21 mouse cellular contexts compared by ENCODE assay signal in genomic region chr2:101639840-101640350, GRCm38 (mm10). TPM values are rescaled to one million over a fixed set of nuclear protein-coding genes. Genes with fewer than 3 reads are reported as not detected.
DNase-seq lines count a peak whose midpoint lies in the region; ATAC-seq and TF ChIP-seq lines count a peak whose summit lies in the region.
"Had no signal": no experiment of that assay in that cellular context is flagged by ENCODE, and none has a peak within 500 bp of the region (broad histone marks: within the 10 kb centered on the region; RNA-seq: fewer than 3 reads in every experiment).

No protein-coding gene starts in this region.

- no peak overlapping the region for H3K4me3 ChIP-seq in forebrain, embryonic 13.5 days
- H3K4me3 ChIP-seq in forebrain, embryonic 12.5 days (replicated peaks) = no peak overlapping the region
- no peak overlapping the region for H3K4me3 ChIP-seq in hindbrain, embryonic 13.5 days
- H3K4me3 ChIP-seq in hindbrain, postnatal 0 days (ENCODE audit: low read length) = no peak overlapping the region
- no peak overlapping the region for H3K4me3 ChIP-seq in forebrain, embryonic 16.5 days (replicated peaks; ENCODE audit: low read length)
- H3K4me3 ChIP-seq: heart, embryonic 13.5 days had no signal

- H3K27ac ChIP-seq in forebrain, embryonic 13.5 days = no peak overlapping the region
- H3K27ac ChIP-seq in forebrain, embryonic 12.5 days = no peak overlapping the region
- peak overlapping the region; percentile 9; the same call in 1 of the 2 replicates for H3K27ac ChIP-seq in hindbrain, embryonic 13.5 days
- no peak overlapping the region for H3K27ac ChIP-seq in hindbrain, postnatal 0 days
- no peak overlapping the region for H3K27ac ChIP-seq in forebrain, embryonic 16.5 days (ENCODE audit: low read length)
- H3K27ac ChIP-seq: heart, embryonic 13.5 days had no signal

- ATAC-seq in forebrain, embryonic 13.5 days = peak; percentile 65; the same call in 1 of the 2 replicates
- no peak for ATAC-seq in forebrain, embryonic 12.5 days (ENCODE audit: low FRiP score)
- no peak for ATAC-seq in hindbrain, embryonic 13.5 days (ENCODE audit: low FRiP score)
- no peak for ATAC-seq in hindbrain, postnatal 0 days
- ATAC-seq in forebrain, embryonic 16.5 days = peak; percentile 90
- ATAC-seq: intestine, embryonic 16.5 days had no signal

- no peak for TF ChIP-seq CTCF in hindbrain, postnatal 0 days (IDR thresholded peaks at IDR 0.05; ENCODE audit: low read depth)

- H3K9ac ChIP-seq in forebrain, embryonic 13.5 days = no peak overlapping the region
- no peak overlapping the region for H3K9ac ChIP-seq in forebrain, embryonic 12.5 days
- no peak overlapping the region for H3K9ac ChIP-seq in hindbrain, embryonic 13.5 days
- no peak overlapping the region for H3K9ac ChIP-seq in hindbrain, postnatal 0 days (replicated peaks; ENCODE audit: low read length)
- no peak overlapping the region for H3K9ac ChIP-seq in forebrain, embryonic 16.5 days (replicated peaks; ENCODE audit: low read depth, low read length)
- H3K9ac ChIP-seq: heart, embryonic 13.5 days had no signal

- no peak overlapping the region for H3K4me2 ChIP-seq in forebrain, embryonic 13.5 days
- no peak overlapping the region for H3K4me2 ChIP-seq in forebrain, embryonic 12.5 days
- H3K4me2 ChIP-seq in hindbrain, embryonic 13.5 days = no peak overlapping the region
- H3K4me2 ChIP-seq in hindbrain, postnatal 0 days (ENCODE audit: low read depth, low read length) = no peak overlapping the region
- H3K4me2 ChIP-seq in forebrain, embryonic 16.5 days (ENCODE audit: low read length) = no peak overlapping the region
- H3K4me2 ChIP-seq: heart, embryonic 13.5 days had no signal

- 67% methylated on average over 3 of the region's 3 CpGs for WGBS in forebrain, embryonic 13.5 days
- WGBS in forebrain, embryonic 12.5 days = 66% methylated on average over 3 of the region's 3 CpGs
- WGBS in hindbrain, embryonic 13.5 days = 78% methylated on average over 3 of the region's 3 CpGs
- 75% methylated on average over 3 of the region's 3 CpGs for WGBS in hindbrain, postnatal 0 days
- 50% methylated on average over 3 of the region's 3 CpGs for WGBS in forebrain, embryonic 16.5 days

- DNase-seq in hindbrain, postnatal 0 days (ENCODE audit: low spot score) = no peak
- DNase-seq in 3T3-L1 (ENCODE audit: low read depth, low spot score) = peak; percentile 9
- DNase-seq in urinary bladder, postnatal 14 days (ENCODE audit: low spot score) = no peak
- no peak for DNase-seq in kidney, postnatal 36 days
- DNase-seq: adrenal gland, adult 2 months; adrenal gland, postnatal 25 days; cerebellum, adult 2 months; cerebellum, postnatal 10 days; gastrocnemius, postnatal 36 days; heart, adult 11 months; kidney, adult 2 months had no signal

- H3K27me3 ChIP-seq in forebrain, embryonic 13.5 days = no peaks in the 10 kb centered on the region
- no peaks in the 10 kb centered on the region for H3K27me3 ChIP-seq in forebrain, embryonic 12.5 days
- 0 out of 2 replicates have a peak, but pooled peaks cover 3% of the 10 kb centered on the region for H3K27me3 ChIP-seq in hindbrain, embryonic 13.5 days
- H3K27me3 ChIP-seq in hindbrain, postnatal 0 days (ENCODE audit: insufficient read depth, low read length) = no peaks in the 10 kb centered on the region
- no peaks in the 10 kb centered on the region for H3K27me3 ChIP-seq in forebrain, embryonic 16.5 days (replicated peaks; ENCODE audit: control insufficient read depth, insufficient read depth, low read length)
- H3K27me3 ChIP-seq: heart, embryonic 13.5 days had no signal

- H3K36me3 ChIP-seq in forebrain, embryonic 13.5 days (ENCODE audit: poor library complexity, severe bottlenecking) = no peaks in the 10 kb centered on the region
- no peaks in the 10 kb centered on the region for H3K36me3 ChIP-seq in forebrain, embryonic 12.5 days (replicated peaks)
- no peaks in the 10 kb centered on the region for H3K36me3 ChIP-seq in hindbrain, embryonic 13.5 days
- H3K36me3 ChIP-seq in hindbrain, postnatal 0 days (ENCODE audit: insufficient read depth, low read length) = no peaks in the 10 kb centered on the region
- no peaks in the 10 kb centered on the region for H3K36me3 ChIP-seq in forebrain, embryonic 16.5 days (ENCODE audit: control insufficient read depth, insufficient read depth)
- H3K36me3 ChIP-seq: heart, embryonic 13.5 days had no signal

- no peaks in the 10 kb centered on the region for H3K4me1 ChIP-seq in forebrain, embryonic 13.5 days
- H3K4me1 ChIP-seq in forebrain, embryonic 12.5 days = peaks cover 3% of the 10 kb centered on the region; the same call in 1 of the 2 replicates
- peaks cover 13% of the 10 kb centered on the region for H3K4me1 ChIP-seq in hindbrain, embryonic 13.5 days (replicated peaks)
- H3K4me1 ChIP-seq in hindbrain, postnatal 0 days (ENCODE audit: insufficient read depth, low read length) = no peaks in the 10 kb centered on the region
- no peaks in the 10 kb centered on the region; the same call in 1 of the 2 replicates for H3K4me1 ChIP-seq in forebrain, embryonic 16.5 days (replicated peaks; ENCODE audit: control insufficient read depth, insufficient read depth, low read length)
- H3K4me1 ChIP-seq: heart, embryonic 13.5 days had no signal

- no peaks in the 10 kb centered on the region for H3K9me3 ChIP-seq in forebrain, embryonic 13.5 days (replicated peaks)
- no peaks in the 10 kb centered on the region for H3K9me3 ChIP-seq in forebrain, embryonic 12.5 days
- no peaks in the 10 kb centered on the region for H3K9me3 ChIP-seq in hindbrain, embryonic 13.5 days
- no peaks in the 10 kb centered on the region for H3K9me3 ChIP-seq in hindbrain, postnatal 0 days (ENCODE audit: low read length)
- H3K9me3 ChIP-seq in forebrain, embryonic 16.5 days (ENCODE audit: control insufficient read depth, low read length) = no peaks in the 10 kb centered on the region
- H3K9me3 ChIP-seq: heart, embryonic 13.5 days had no signal

RNA-seq across cellular contexts. Expression of gene Rag1, which starts 9.4 kb away (rescaled TPM):
- polyA plus RNA-seq in forebrain, embryonic 13.5 days (2015; fragmentation: Nextera tagmentation; extraction: Ambion mirVana) = 0.06 and 0.08 TPM in 2 replicates
- 0.04 and 0.14 TPM in 2 replicates for polyA plus RNA-seq in forebrain, embryonic 12.5 days (2016; fragmentation: Nextera tagmentation; extraction: Ambion mirVana)
- polyA plus RNA-seq in hindbrain, embryonic 13.5 days (2015; fragmentation: Nextera tagmentation; extraction: Ambion mirVana) = 0.09 TPM in 2 replicates
- 0.36 and 0.37 TPM in 2 replicates for total RNA-seq in hindbrain, postnatal 0 days (2014; rRNA removed)
- 0.08 and 0.11 TPM in 2 replicates for polyA plus RNA-seq in hindbrain, postnatal 0 days (2015; fragmentation: Nextera tagmentation; extraction: Ambion mirVana)
- 0.05 and 0.07 TPM in 2 replicates for polyA plus RNA-seq in forebrain, embryonic 16.5 days (2015; fragmentation: Nextera tagmentation; extraction: Ambion mirVana)
- total RNA-seq: adrenal gland, postnatal 25 days; CH12.LX; gastrocnemius, adult 8-10 months had no signal
- polyA plus RNA-seq: adrenal gland, adult 2 months; kidney, adult 2 months had no signal

RNA-seq across cellular contexts. Expression of gene B230118H07Rik, which starts 9.4 kb away (rescaled TPM):
- 53.6 and 59.0 TPM in 2 replicates for polyA plus RNA-seq in forebrain, embryonic 13.5 days (2015; fragmentation: Nextera tagmentation; extraction: Ambion mirVana)
- 51.7 and 59.1 TPM in 2 replicates for polyA plus RNA-seq in forebrain, embryonic 12.5 days (2016; fragmentation: Nextera tagmentation; extraction: Ambion mirVana)
- polyA plus RNA-seq in hindbrain, embryonic 13.5 days (2015; fragmentation: Nextera tagmentation; extraction: Ambion mirVana) = 59.8 and 62.5 TPM in 2 replicates
- total RNA-seq in hindbrain, postnatal 0 days (2014; rRNA removed) = 12.6 and 13.3 TPM in 2 replicates
- polyA plus RNA-seq in hindbrain, postnatal 0 days (2015; fragmentation: Nextera tagmentation; extraction: Ambion mirVana) = 57.3 and 59.3 TPM in 2 replicates
- polyA plus RNA-seq in forebrain, embryonic 16.5 days (2015; fragmentation: Nextera tagmentation; extraction: Ambion mirVana) = 44.1 and 44.4 TPM in 2 replicates

RNA-seq across cellular contexts. Expression of gene Rag2, which starts 15.4 kb away (rescaled TPM):
- not detected in 2 replicates for polyA plus RNA-seq in forebrain, embryonic 13.5 days (2015; fragmentation: Nextera tagmentation; extraction: Ambion mirVana)
- not detected in 2 replicates for polyA plus RNA-seq in forebrain, embryonic 12.5 days (2016; fragmentation: Nextera tagmentation; extraction: Ambion mirVana)
- polyA plus RNA-seq in hindbrain, embryonic 13.5 days (2015; fragmentation: Nextera tagmentation; extraction: Ambion mirVana) = 0.14 TPM in 1 of 2 replicates, not detected in the other
- 0.07 TPM in 1 of 2 replicates, not detected in the other for total RNA-seq in hindbrain, postnatal 0 days (2014; rRNA removed)
- polyA plus RNA-seq in hindbrain, postnatal 0 days (2015; fragmentation: Nextera tagmentation; extraction: Ambion mirVana) = not detected in 2 replicates
- polyA plus RNA-seq in forebrain, embryonic 16.5 days (2015; fragmentation: Nextera tagmentation; extraction: Ambion mirVana) = not detected in 2 replicates
- total RNA-seq: adrenal gland, adult 2 months; adrenal gland, postnatal 25 days; CH12.LX; gastrocnemius, adult 8-10 months had no signal
- polyA plus RNA-seq: adrenal gland, adult 2 months; cerebellum, adult 2 months; embryonic facial prominence, embryonic 11.5 days; heart, postnatal 0 days; kidney, adult 2 months had no signal

RNA-seq across cellular contexts. Expression of gene Traf6, which starts 38.3 kb away (rescaled TPM):
- 10.4 and 12.2 TPM in 2 replicates for polyA plus RNA-seq in forebrain, embryonic 13.5 days (2015; fragmentation: Nextera tagmentation; extraction: Ambion mirVana)
- polyA plus RNA-seq in forebrain, embryonic 12.5 days (2016; fragmentation: Nextera tagmentation; extraction: Ambion mirVana) = 18.9 and 19.6 TPM in 2 replicates
- 6.6 and 6.8 TPM in 2 replicates for polyA plus RNA-seq in hindbrain, embryonic 13.5 days (2015; fragmentation: Nextera tagmentation; extraction: Ambion mirVana)
- total RNA-seq in hindbrain, postnatal 0 days (2014; rRNA removed) = 21.9 and 26.3 TPM in 2 replicates
- polyA plus RNA-seq in hindbrain, postnatal 0 days (2015; fragmentation: Nextera tagmentation; extraction: Ambion mirVana) = 6.1 and 6.8 TPM in 2 replicates
- 9.7 and 13.7 TPM in 2 replicates for polyA plus RNA-seq in forebrain, embryonic 16.5 days (2015; fragmentation: Nextera tagmentation; extraction: Ambion mirVana)

Comparison
In these comparisons a context has a peak if more than half of its experiments do, and no peak if none do; other contexts are left out.
1. ATAC-seq: peak in forebrain, embryonic 13.5 days (single experiment) and forebrain, embryonic 16.5 days (single experiment); none in forebrain, embryonic 12.5 days (single experiment), hindbrain, embryonic 13.5 days (single experiment) and hindbrain, postnatal 0 days (single experiment).